Mouse (Mus musculus) activated CD4-positive, CD25-positive, alpha-beta regulatory T cell, adult 4 months (primary cell): Measurements from ENCODE around the gene Ppa1. TPM values are rescaled to one million over a fixed set of nuclear protein-coding genes. Genes with fewer than 3 reads are reported as not detected.
"Not testable (repeated sequence)": the region's sequence is repeated elsewhere in the genome, so short reads cannot be mapped to it uniquely, and the experiment has no call there.

ENCODE experiments used
- ATAC-seq: one replicate; pipeline ENCODE4 v1.8.0; 2017
- polyA plus RNA-seq, 2 experiments: library from polyadenylated mRNA; unstranded; fragments of 100-300 nt; shearing (Covaris generic); gene quantifications; one replicate each; pipeline ENCODE4 v1.2.1; 2017

The Ppa1 gene
- polyA plus RNA-seq: 10 to 100 TPM; 69.2 to 88.9 TPM

DNA sequence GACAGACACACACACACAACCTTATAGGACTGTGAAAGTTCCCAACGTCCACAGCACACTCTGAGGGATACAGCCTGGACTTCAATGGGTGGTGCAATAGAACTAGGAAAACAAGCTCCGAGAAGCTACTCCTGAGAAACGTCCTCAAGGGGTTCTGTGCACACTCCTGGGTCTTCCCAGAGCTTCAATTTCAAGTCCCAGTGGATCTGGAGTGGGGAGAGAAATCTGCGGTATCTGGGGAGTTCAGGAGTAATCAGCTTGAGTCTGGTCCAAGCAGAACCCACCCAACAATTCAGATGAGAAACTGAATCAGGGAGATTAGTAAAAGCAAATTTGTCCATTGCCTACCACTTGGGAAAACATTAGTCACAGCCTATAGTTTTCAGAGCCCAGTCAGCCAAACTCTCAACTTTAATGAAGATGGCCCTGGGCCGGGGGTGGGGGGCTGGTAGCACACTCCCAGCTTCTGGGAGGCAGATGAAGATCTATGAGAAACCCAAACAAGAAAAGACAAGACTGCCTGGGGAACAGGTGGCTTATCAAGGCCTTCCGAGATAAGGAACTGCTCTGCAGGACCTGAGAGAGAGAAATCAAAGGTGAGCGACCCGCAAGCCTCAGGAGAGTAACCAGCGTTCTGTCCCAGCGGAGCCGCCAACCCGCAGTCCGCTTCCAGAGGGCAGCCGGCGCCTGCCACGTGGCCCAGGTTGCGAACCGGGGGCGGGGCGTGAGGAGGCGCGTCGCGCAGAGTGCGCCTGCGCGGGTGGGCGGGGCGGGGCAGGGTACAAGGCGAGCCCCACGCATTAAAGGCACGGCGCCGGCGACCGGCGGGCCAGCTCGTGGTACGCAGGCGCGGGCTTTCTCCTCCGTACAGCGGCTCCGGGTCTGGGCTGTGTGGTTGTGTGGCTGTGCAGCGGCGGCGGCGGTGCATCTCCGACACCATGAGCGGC, at the start of gene Ppa1:
Ppa1 (plus strand) TSS at position 763 of the 947 bp plus-strand sequence.
- ATAC-seq: peak; percentile 73

DNA sequence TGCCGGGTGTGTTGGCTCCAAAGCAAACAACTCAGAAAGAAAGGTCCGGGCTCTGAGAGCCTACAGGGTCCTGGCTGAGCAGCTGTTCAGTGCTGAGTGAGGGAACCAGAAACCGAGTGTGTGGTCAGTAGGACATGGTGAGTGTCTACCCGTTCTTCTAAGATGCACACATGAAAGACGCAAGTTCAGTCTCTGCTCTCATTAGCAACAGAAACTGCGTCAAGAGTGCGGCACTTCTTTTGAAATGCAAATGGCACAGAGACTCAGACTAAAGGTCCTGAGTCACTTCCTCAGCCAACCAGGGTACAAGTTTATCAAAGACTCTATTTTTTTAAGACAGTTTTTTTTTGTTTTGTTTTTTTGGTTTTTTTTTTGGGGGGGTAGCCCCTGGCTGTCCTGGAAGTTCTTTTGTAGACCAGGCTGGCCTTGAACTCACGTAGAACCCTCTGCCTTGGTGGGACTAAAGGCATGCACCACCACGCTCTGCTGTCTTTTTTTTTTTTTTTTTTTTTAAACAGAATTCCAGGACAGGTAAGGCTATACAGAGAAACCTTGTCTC, 48.7 kb upstream of the Ppa1 start:
- no peak for ATAC-seq

DNA sequence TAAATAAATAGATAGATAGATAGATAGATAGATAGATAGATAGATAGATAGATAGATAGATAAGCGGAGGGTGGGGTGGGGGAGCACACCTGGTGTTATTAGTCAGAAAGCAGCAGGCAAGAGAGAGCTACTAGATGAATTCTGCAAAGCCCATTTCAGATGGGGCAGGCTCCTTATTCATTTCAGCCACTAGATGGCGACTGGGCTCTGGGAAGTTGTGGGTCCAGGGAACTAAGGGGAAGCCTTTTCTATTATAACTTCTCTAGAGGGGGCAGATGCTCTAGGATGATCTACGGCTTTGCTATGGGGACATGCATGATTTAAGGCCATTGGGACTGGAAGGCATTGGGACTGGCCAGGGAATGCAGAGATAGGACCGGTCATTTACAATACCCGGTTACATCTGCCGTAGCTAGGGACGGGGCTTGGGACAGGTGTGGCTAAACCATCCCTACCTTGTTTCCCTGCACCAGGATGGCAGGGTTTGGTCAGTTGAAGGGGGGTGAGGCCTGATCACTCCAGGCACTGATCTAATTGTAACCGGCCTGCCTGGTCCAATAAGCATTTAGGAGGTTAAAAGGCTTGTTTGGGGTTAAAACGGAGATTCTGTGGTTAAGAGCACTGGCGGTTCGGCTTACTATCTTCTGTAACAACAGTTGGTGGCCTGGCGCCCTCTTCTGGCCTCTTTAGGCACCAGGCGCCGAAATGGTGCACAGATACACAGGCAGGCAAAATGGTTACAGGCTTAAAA, 45.9 kb upstream of the Ppa1 start:
- peak; percentile 78 for ATAC-seq

DNA sequence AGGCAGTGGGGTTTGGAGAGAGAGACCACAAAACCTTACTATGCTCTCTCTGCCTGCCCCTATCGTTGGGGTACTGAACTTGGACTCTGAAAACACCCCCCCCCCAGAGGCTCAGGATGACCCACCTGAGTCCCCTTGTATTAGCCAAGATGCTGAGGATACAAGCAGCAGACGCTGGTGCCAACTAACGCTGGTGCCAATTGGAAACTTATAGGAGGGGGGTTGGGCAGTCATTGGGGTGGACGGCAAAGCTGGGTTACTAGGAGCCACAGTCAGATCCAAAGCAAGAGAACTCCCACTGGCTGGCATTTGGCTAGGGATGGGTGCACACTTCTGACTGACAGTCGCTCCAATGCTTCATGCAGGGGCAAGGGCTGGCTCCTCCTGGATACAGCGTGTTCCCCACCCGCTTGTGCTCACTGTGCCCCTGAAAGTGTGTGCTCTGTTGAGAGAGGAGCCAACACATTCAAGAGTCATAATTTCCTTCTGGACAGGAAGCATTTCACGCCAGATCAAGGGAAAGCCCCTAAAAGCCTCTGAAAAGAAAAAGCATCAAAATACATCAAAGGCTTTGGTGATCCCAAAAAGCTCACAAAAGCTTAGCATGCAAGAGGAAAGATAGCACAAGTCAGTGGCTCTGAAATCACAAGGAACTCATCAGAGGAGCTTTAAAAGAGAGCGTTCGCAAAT, 43.8 kb upstream of the Ppa1 start:
- no peak for ATAC-seq

DNA sequence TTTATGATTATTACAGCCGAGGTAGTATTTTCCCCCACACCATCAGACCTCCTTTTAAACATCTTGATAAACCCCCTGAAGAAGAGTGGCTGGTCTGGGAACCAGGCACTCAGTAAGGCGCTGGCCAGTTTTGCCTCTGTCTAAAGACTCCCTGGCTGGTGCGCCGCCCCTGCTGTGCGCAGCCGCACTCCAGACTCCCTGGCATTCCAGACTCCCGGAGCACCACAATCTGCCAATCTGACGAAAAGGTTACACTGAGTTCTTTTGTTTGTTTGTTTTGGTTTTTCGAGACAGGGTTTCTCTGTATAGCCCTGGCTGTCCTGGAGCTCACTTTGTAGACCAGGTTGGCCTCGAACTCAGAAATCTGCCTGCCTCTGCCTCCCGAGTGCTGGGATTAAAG, 43.0 kb upstream of the Ppa1 start:
- not testable (repeated sequence) for ATAC-seq

DNA sequence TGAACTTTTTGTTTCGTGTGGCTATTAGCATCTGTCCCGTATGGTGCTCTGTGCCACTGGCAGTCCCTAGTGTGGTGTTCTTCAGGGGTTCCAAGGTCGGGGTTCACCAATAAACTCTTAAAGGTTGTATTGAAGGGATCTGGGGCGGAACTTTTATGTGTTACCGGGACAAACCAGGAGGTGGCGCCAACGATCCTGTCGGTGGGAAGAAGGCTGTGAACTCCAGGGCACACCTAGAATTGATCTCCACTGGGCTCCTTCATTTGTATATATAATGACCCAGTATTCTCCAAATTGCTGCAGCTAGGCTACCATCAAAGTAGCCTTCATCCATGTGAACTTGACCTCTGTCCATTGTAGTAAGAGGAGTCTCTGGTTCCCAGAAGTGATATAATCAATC, 42.5 kb upstream of the Ppa1 start:
- ATAC-seq: peak; percentile 41

DNA sequence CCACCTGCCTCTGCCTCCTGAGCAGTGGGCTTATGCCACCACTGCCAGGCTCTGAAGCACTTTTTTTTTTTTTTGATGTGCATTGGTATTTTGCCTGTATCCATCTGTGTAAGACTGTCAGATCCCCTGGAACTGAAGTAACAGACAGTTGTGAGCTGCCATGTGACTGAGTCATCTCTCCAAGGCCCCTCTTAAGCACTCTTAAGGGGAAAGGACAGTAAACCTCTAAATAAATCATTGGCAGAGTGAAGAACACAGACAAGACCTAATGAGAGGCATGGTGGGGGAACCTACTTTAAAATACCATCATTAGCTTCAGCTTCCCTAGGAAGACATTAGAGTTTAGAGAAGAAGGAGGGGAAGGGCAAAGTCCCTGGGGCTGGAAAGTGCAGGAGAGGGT, 40.1 kb upstream of the Ppa1 start:
- no peak for ATAC-seq

DNA sequence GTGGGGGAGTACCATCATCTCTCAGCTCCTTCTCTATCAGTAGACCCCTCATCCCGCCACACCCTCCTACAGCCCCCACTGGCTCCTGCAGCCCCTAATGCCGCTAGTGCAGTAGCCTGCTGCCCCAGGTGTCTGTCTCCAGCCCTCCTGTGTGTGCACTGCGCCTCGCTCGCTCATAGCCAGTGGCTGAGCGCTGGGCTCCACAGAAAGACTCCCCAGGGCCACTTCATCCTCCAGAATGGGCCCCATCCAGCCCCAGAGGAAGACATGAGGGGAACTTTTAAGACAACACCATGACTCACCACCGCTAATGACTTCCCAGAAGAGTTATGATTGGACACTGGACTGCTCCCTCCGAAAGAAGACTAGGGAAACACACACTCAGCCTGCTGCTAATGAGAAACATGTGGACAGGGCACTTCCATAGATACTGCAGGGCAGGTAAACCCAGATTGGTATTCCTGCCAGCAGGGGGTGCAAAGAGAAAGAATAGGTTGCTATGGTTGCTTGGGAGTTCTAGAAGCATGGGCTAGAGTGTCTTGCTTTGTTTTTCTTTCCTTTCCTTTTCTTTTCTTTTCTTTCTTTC, 37.6 kb upstream of the Ppa1 start:
- no peak for ATAC-seq

DNA sequence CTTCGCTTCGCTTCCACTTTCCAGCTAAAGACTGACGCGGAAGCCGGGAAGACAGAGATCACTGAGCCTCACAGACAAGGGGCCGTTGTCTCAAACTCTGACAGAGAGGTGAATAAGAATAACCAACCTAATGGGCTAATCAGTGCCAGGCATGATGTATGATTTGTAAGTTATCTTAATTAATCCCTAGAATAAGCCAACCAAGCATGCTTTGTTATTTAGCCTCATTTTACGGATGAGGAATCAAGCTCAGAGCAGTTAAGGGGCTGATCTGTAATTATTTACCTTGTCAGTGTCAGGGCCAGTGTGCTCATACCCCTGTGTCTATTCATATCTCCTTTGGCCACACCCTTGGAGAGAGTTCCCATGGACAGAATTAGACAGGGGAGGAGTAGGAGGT, 34.0 kb upstream of the Ppa1 start:
- ATAC-seq: no peak

DNA sequence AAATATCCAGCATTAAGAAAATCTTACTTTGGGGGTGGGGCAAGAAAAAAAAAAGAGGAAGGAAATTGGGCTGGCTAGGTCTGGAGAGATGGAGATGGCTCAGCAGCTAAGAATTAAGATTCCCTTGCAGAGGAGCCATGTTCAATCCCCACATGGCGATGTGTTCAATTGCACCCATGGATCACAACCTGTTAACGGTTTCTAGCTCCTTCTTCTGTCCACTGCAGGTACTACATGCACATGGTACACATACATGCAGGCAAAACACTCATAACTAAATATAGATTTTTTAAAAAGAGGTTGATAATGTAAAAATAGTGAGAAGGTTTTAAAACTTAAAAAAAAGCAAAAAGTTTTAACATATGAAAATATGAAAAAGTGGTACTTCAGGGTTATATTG, 29.8 kb upstream of the Ppa1 start:
- ATAC-seq: no peak

DNA sequence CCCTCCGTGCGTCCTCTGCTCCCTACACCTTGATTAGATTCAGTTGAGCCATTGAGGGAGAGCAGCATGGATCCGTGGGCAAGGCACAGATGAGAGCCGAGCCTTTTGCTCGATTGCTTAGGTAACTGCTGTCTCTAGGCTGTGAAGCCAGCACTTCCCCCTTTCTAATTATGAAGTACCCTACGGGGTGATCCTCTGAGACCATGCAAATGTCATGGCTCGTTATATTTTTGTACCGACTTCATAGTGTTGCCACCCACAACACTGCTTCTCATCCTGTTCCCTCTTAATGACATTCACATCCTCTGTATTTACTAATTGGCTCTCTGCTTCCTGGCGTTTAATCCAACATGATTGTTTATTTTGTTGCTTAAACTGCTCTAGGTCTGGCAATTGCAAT, 26.7 kb upstream of the Ppa1 start:
- no peak for ATAC-seq

DNA sequence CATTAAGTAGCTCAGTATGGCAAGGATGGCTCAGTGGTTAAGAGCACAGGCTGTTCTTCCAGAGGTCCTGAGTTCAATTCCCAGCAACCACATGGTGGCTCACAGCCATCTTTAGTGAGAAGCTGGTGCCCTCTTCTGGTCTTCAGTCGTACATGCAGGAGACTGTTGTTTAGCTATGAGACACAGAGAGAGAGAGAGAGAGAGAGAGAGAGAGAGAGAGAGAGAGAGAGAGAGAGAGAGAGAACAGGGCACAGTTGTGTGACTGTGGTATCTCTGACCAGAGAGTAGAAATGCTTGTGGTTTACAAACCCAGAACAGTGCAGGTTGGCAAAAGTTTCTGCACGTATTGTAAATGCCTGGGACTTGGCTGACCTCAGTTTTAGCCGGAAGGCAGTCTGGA, 24.5 kb upstream of the Ppa1 start:
- not testable (repeated sequence) for ATAC-seq

DNA sequence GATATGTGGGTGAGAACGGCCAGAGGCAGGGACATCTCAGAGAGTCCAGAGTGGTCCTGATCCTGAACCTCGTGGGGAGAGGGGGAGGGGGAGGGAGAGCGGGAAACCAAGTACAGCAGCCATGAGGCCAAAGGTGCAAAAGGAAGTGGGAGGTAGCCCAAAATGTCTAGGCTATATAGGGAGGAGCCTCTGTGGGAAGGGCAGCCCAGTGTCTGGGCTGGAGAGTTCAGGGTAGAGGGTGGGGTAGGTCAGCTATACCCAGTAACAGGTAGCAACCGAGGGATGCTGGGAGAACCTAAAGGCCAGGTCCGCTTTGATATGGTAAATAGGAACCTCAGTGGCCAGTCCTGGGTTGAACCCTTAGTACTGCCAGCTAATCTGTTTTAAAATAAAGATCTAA, 23.6 kb upstream of the Ppa1 start:
- ATAC-seq: no peak

DNA sequence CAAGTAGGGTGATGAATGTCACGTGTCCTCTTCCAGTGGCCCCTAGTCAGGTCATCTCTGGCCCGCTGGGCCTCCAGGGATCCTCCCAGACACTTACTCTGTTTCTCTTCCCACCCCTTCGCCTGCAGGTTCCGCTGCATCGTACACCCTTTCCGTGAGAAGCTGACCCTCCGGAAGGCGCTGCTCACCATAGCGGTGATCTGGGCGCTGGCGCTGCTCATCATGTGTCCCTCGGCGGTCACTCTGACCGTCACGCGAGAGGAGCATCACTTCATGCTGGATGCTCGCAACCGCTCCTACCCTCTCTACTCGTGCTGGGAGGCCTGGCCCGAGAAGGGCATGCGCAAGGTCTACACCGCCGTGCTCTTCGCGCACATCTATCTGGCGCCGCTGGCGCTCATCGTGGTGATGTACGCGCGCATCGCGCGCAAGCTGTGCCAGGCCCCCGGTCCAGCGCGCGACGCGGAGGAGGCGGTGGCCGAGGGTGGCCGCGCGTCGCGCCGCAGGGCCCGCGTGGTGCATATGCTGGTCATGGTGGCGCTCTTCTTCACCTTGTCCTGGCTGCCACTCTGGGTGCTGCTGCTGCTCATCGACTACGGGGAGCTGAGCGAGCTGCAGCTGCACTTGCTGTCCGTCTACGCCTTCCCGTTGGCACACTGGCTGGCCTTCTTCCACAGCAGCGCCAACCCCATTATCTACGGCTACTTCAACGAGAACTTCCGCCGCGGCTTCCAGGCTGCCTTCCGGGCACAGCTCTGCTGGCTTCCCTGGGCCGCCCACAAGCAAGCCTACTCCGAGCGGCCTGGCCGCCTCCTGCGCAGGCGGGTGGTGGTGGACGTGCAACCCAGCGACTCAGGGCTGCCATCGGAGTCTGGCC, 22.7 kb upstream of the Ppa1 start:
- no peak for ATAC-seq

DNA sequence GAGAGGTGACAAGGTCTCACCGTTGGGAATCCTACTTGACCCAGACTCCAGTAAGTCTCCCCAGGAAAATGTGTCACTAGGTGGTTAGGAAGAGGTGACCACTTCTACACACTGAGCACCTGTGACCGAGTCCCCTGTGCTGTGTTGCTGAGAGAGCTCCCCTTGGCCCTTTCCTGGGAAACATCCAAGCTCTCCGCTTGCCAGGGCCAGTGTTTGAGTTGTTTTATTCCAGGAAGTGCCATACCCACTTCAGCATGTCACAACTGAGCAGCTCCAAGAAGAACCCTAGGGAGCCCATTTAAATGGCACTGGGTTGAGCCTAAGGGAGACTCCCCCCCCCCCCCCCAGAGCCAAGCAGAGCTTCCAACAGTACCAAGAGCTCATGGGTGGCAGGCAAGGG, 21.8 kb upstream of the Ppa1 start:
- no peak for ATAC-seq

DNA sequence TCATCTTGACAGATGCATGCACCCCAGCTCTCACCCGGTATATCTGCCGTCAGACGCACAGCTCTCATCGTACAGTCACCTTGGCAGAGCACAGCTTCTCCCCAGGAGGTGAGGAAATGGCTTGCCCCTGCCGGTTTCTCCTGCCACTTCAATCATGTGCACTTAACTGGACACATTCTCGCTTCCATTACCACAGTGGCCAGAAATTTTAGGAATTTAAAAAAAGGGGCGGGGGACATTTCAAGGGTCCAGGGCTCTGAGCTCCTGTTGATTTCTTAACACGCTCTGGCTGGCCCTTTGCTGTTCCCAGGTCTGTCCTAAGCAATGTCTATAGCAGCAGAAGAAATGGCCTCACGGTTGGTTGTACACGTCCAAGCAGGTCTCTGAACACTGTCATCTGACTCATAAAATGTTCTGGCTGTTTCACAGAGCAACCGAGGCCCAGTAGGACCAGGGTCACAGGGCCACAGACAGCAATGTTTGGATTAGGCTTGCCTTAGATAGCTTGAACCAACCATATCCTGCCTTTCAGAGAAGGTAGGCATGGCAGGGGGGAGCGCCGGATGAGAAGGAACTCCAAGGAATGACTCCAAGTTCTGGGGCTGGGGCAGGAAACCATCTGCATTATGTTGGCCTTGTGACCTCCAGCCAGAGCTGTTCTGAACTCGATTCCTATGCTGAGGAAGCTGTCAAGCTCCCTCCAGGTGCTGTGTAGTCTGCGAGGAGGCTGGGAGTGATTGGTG, 21.0 kb upstream of the Ppa1 start:
- no peak for ATAC-seq

DNA sequence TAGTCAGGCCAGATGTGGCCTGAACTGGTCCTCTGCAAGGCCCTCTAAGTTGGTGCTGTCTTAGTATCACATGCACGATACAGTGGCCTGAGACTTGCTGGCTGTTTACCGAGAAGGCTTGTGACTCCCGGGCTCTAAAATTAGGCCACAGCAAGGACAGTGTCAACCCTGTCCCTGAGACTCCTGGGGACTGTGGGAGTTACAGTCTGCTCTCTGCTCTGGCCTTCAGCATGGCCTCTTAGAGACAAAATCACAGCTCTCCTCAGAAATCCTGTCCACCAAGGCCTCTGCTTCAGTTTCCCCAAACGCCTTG, 20.5 kb upstream of the Ppa1 start:
- no peak for ATAC-seq

DNA sequence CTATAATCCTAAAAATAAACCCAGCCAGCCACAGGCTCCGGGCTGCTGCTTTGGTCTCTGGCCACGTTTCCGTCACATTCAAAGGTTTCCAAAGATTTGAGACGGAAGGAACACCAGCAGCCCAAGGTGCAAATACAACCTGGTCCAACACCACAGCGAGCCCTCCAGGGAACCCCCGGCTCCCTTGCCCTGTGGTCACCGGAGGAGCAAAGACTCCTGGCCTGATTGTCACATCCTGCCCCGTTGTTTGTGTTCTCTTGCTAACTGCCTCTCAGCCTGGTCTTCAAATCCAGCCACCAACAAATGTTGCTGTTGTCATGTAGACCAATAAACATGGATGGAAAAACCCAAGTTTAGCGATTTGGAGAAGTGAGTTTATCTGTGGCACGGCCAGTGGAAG, 15.9 kb upstream of the Ppa1 start:
- no peak for ATAC-seq

DNA sequence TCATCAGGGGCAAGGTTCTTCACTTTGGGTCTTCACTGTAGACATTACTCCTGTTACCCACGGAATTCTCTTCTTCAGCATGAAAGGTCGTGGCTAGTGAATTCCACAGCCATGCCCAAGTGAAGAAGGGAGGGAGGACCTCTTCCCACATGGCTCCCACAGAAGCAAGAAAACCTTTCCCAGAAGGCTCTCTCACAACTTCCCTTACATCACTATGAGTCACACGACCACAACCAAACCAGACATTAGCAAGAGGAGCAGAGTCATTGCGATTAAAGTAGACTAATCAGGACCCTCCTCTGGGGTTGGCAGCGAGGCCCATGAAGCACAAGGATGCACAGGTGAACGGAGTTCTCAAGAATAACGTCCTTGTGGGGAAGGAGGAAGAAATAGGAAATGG, 11.3 kb upstream of the Ppa1 start:
- no peak for ATAC-seq

DNA sequence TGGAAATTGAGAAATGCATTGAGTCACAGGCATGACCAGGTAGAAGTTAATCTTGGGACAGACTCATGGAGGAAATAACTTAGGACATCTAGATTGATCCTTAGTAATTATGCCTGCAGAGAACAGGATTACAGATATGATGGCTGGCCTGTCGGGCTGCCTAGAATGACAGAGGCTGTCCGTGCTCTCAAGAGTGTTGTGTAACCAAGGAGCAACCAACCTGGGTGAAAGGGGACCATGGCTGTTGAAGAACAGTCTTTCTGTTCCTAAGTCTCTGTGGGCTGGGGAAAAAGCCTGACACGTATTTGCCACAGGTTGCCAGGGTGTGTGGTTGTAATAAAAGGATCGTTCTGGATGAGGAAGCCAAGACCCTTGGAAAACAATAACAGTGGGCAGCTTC, 8.0 kb upstream of the Ppa1 start:
- ATAC-seq: no peak

DNA sequence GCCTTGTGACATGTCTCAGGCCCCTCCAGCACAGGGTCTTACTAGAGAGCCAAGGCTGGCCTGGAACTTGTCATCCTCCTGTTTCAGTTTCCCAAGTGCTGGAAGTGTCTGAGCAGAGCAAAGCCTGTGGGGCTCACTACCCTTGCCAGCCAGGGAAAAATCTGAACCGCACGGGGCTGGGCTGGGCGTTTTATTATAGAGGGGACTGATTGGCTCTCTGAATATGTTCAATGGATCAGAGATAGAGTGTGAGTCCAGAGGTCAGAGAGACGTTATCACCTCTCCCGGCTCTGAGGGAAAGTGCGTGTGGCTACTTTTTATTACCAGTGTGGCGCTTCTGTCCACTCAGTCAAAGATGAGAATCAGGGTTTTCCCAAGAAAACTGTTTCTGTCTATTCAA, 1.8 kb upstream of the Ppa1 start:
- no peak for ATAC-seq
